Comparison of ENCODE assay signal across 1 mouse cellular context in genomic region chr5:3645326-3645725, GRCm38 (mm10).
TF ChIP-seq lines count a peak whose summit lies in the region.

No protein-coding gene starts in this region.

TF ChIP-seq in MEL, 35 proteins besides CTCF, POLR2A, EP300 and RAD21 (continued from another document):
- TF ChIP-seq SMC3 (IDR thresholded peaks at IDR 0.05; ENCODE audit: low read depth, low read length), result no peak
- TF ChIP-seq GABPA (IDR thresholded peaks at IDR 0.05; ENCODE audit: low read depth, low read length), result no peak
- TF ChIP-seq SIN3A (IDR thresholded peaks at IDR 0.05; ENCODE audit: low read length), result no peak
- no peak for TF ChIP-seq RCOR1 (IDR thresholded peaks at IDR 0.05; ENCODE audit: low read depth, low read length)
